Mouse (Mus musculus): ENCODE data around the gene Il10ra.

DNA sequence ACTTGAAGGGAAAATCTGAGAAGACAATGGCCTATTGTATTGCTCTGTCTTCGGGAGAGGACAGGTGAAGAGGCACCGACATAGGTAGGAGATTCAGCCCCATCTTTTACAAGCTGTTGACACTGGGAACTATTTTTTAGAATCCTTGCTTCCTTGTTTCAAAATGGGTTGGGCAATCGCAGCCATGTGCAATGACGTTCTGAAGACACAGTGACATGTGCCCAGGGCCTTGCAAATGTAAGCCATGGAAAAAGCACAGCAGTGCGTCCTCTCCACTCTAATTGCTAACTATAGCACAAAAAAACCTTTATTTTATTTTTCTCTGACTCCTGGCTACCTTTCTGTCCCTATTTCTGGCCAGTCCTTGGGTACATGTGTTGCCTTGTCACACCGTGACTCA, 42.9 kb upstream of the Il10ra start:
- TF ChIP-seq CTCF (IDR thresholded peaks at IDR 0.05; ENCODE audit: borderline replicate concordance, insufficient read depth, low read length) (no peak), POLR2A (IDR thresholded peaks at IDR 0.05; ENCODE audit: low read depth, low read length) (no peak)

Data from embryonic fibroblast, embryonic 13.5 days (primary cell).